Mouse (Mus musculus) limb, embryonic 15.5 days (tissue): Measurements from ENCODE around the gene Fam131c. TPM values are rescaled to one million over a fixed set of nuclear protein-coding genes. Genes with fewer than 3 reads are reported as not detected.

ENCODE experiments used
- ATAC-seq: fragments of 200-750 bp; cut with Nextera tagmentation; 2 replicates; pipeline ENCODE4 v1.8.0; 2017; ENCODE audit warnings: low read depth, moderate TSS enrichment; ENCODE audit not compliant: insufficient number of reproducible peaks, low FRiP score, low TSS enrichment
- H3K27ac ChIP-seq: fragments of 300-500 bp; sonication (generic); 2 replicates; pipeline ENCODE4 v1.5.1; 2015; ENCODE audit warnings: moderate library complexity, mild to moderate bottlenecking, inconsistent platforms
- H3K27me3 ChIP-seq: fragments of 300-500 bp; sonication (generic); 2 replicates; pipeline ENCODE4 v1.6.1; 2015; ENCODE audit warnings: inconsistent platforms
- H3K36me3 ChIP-seq: fragments of 300-500 bp; sonication (generic); 2 replicates; pipeline ENCODE4 v1.6.1; 2015; ENCODE audit warnings: inconsistent platforms
- H3K4me1 ChIP-seq: fragments of 300-500 bp; sonication (generic); 2 replicates; pipeline ENCODE4 v1.6.1; 2015; ENCODE audit warnings: inconsistent platforms
- H3K4me2 ChIP-seq: fragments of 300-500 bp; sonication (generic); 2 replicates; pipeline ENCODE4 v1.6.1; 2015; ENCODE audit warnings: mild to moderate bottlenecking, inconsistent platforms
- H3K4me3 ChIP-seq: fragments of 300-500 bp; sonication (generic); 2 replicates; pipeline ENCODE4 v1.5.1; 2015; ENCODE audit warnings: mild to moderate bottlenecking, inconsistent platforms
- H3K9ac ChIP-seq: fragments of 300-500 bp; sonication (generic); 2 replicates; pipeline ENCODE4 v1.6.1; 2015; ENCODE audit warnings: inconsistent platforms
- H3K9me3 ChIP-seq: fragments of 300-500 bp; sonication (generic); 2 replicates; pipeline ENCODE4 v1.6.1; 2016; ENCODE audit warnings: inconsistent platforms
- WGBS: fragments of 180-500 bp; shearing (Covaris S2); methylation state at CpG from one replicate; pipeline ENCODE4 v1.1.7; 2015; 5-methylcytosine and 5-hydroxymethylcytosine counted together
- microRNA-seq: library from miRNA; unstranded; fragments of <30 nt; microRNA quantifications from one replicate; pipeline ENCODE4, GENCODE M21; 2016
- polyA plus RNA-seq: library from polyadenylated mRNA; unstranded; fragments of >200 nt; fragmentation: Nextera tagmentation; extraction: Ambion mirVana; gene quantifications from 2 replicates; pipeline ENCODE4 v1.2.1, GENCODE M21; 2015

Fam131c gene
- polyA plus RNA-seq, 1 experiment from 2014 or later: 1.6 TPM

DNA sequence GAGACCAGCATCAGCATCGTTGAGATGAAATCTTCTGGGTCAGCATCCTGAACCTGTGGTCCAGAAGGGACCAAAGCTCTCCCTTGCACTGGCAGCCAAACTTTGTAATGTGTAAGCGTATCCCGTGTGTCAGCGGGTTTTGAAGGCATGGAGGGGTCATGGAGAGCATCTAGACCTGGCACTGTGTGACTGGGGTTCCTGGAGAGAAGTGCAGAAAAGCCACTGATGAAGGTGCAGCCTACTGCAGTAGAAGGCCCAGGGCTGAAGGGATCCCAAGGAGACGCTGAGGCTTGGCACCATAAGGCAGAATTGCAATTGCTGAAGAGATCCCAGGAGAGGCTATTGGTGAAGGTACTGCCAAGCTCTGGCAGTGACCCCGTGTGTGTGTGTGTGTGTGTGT, 61.4 kb downstream of the Fam131c start:
- no peaks in the 10 kb centered on the region for H3K27me3 ChIP-seq
- H3K4me3 ChIP-seq: no peak overlapping the region
- no peak overlapping the region for H3K27ac ChIP-seq
- H3K36me3 ChIP-seq: no peaks in the 10 kb centered on the region
- H3K4me1 ChIP-seq: peaks cover 24% of the 10 kb centered on the region
- WGBS: 79% methylated on average over 6 of the region's 6 CpGs
- H3K9ac ChIP-seq: no peak overlapping the region
- ATAC-seq: no peak
- H3K9me3 ChIP-seq: no peaks in the 10 kb centered on the region
- H3K4me2 ChIP-seq: no peak overlapping the region

GRCm38 (mm10) chr4:141429847-141430246, 61.8 kb downstream of the Fam131c start:
- Histone ChIP-seq H3K9ac (no peak overlapping the region), H3K36me3 (no peaks in the 10 kb centered on the region), H3K27me3 (no peaks in the 10 kb centered on the region), H3K4me3 (no peak overlapping the region), H3K27ac (no peak overlapping the region), H3K9me3 (no peaks in the 10 kb centered on the region), H3K4me2 (no peak overlapping the region), H3K4me1 (peaks cover 23% of the 10 kb centered on the region)
- 47% methylated on average over 9 of the region's 9 CpGs for WGBS
- no peak for ATAC-seq

GRCm38 (mm10) chr4:141430997-141431396, 63.0 kb downstream of the Fam131c start:
- H3K4me2 ChIP-seq: no peak overlapping the region
- no peaks in the 10 kb centered on the region for H3K9me3 ChIP-seq
- peaks cover 11% of the 10 kb centered on the region for H3K4me1 ChIP-seq
- H3K27ac ChIP-seq: no peak overlapping the region
- H3K27me3 ChIP-seq: no peaks in the 10 kb centered on the region
- no peaks in the 10 kb centered on the region for H3K36me3 ChIP-seq
- no peak overlapping the region for H3K9ac ChIP-seq
- H3K4me3 ChIP-seq: no peak overlapping the region
- 40% methylated on average over 9 of the region's 9 CpGs for WGBS
- ATAC-seq: no peak

DNA sequence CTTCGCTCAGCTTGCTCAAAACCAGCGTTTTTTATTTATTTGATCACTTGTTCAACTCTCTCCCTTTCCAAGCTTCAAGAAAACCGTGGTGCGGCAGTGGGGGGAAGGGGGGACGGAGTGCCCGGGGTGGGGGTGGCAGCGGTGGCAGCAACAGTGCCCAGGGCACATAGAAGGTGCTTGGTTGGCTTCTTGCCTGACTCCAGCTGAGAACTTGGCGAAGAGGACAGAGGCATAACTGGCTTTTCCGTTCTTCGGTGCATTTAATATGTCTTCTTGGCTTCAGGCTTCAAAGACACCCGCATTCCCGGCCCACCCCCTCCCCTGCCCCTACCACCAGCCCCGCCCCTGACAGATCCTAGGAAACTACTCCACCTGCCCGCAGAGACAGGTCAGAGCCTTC, 64.6 kb downstream of the Fam131c start:
- no peaks in the 10 kb centered on the region for H3K27me3 ChIP-seq
- 49% methylated on average over 14 of the region's 14 CpGs for WGBS
- no peak overlapping the region for H3K27ac ChIP-seq
- H3K9me3 ChIP-seq: no peaks in the 10 kb centered on the region
- ATAC-seq: no peak
- no peak overlapping the region for H3K9ac ChIP-seq
- 0 out of 2 replicates have a peak, but pooled peaks cover 6% of the 10 kb centered on the region for H3K4me1 ChIP-seq
- H3K4me3 ChIP-seq: no peak overlapping the region
- H3K4me2 ChIP-seq: no peak overlapping the region
- H3K36me3 ChIP-seq: no peaks in the 10 kb centered on the region

GRCm38 (mm10) chr4:141433191-141433590, 65.2 kb downstream of the Fam131c start:
- no peaks in the 10 kb centered on the region for H3K27me3 ChIP-seq
- 80% methylated on average over 18 of the region's 18 CpGs for WGBS
- no peak overlapping the region for H3K4me2 ChIP-seq
- H3K4me3 ChIP-seq: no peak overlapping the region
- H3K9me3 ChIP-seq: no peaks in the 10 kb centered on the region
- H3K4me1 ChIP-seq: 0 out of 2 replicates have a peak, but pooled peaks cover 6% of the 10 kb centered on the region
- H3K36me3 ChIP-seq: no peaks in the 10 kb centered on the region
- ATAC-seq: no peak
- H3K9ac ChIP-seq: no peak overlapping the region
- no peak overlapping the region for H3K27ac ChIP-seq

Small RNAs within 50 kb of the gene (microRNA-seq; reads per million reads assigned to microRNA genes)
- not detected for gene Gm25690

Other genes with a start within 250 kb of the Fam131c start
- gene Szrd1, start 228.4 kb upstream of the Fam131c start, polyA plus RNA-seq: 46.9 and 51.9 TPM in 2 replicates
- gene Fbxo42, start 220.3 kb upstream of the Fam131c start, polyA plus RNA-seq: 22.5 and 25.4 TPM in 2 replicates
- 6.0 and 6.4 TPM in 2 replicates for gene Rsg1, start 154.3 kb upstream of the Fam131c start, polyA plus RNA-seq
- 16.3 and 19.7 TPM in 2 replicates for gene Arhgef19, start 128.7 kb upstream of the Fam131c start, polyA plus RNA-seq
- gene Epha2, start 67.0 kb upstream of the Fam131c start, polyA plus RNA-seq: 6.2 and 6.5 TPM in 2 replicates
- gene Clcnka, start 30.5 kb downstream of the Fam131c start, polyA plus RNA-seq: 0.33 and 1.2 TPM in 2 replicates
- not detected in 2 replicates for gene Clcnkb, start 47.8 kb downstream of the Fam131c start, polyA plus RNA-seq
- 1.7 and 5.4 TPM in 2 replicates for gene Hspb7, start 52.6 kb downstream of the Fam131c start, polyA plus RNA-seq
- gene Srarp, start 67.9 kb downstream of the Fam131c start, polyA plus RNA-seq: not detected in 2 replicates
- gene Zbtb17, start 76.4 kb downstream of the Fam131c start, polyA plus RNA-seq: 31.2 and 33.2 TPM in 2 replicates
- gene Spen, start 170.4 kb downstream of the Fam131c start, polyA plus RNA-seq: 7.2 and 9.0 TPM in 2 replicates
- 27.1 and 29.3 TPM in 2 replicates for gene Fblim1, start 237.9 kb downstream of the Fam131c start, polyA plus RNA-seq